Mouse (Mus musculus) urinary bladder, postnatal 14 days (tissue): Measurements from ENCODE around the gene Gbx1.
"Not testable (repeated sequence)": the region's sequence is repeated elsewhere in the genome, so short reads cannot be mapped to it uniquely, and the experiment has no call there.

ENCODE experiments used
- DNase-seq: peaks from one replicate; pipeline ENCODE4 v3.0.0; 2021; ENCODE audit warnings: low spot score

Gbx1 gene

GRCm38 (mm10) chr5:24526889-24527230, at the start of gene Gbx1:
Gbx1 (minus strand) TSS chr5:24527202.
- DNase-seq: peak; percentile 39

- DNase-seq: peak; percentile 35
These were observed 49.8 kb upstream of the Gbx1 start for GRCm38 (mm10) chr5:24576801-24577182.

GRCm38 (mm10) chr5:24575948-24576347, 48.9 kb upstream of the Gbx1 start:
- no peak for DNase-seq

- DNase-seq: no peak
These were observed 29.7 kb upstream of the Gbx1 start, which contains the start of gene 4931409K22Rik for GRCm38 (mm10) chr5:24556709-24557108. 4931409K22Rik (minus strand) TSS chr5:24556809.

GRCm38 (mm10) chr5:24555335-24555734, 28.3 kb upstream of the Gbx1 start:
- not testable (repeated sequence) for DNase-seq

- no peak for DNase-seq
These were observed 26.7 kb upstream of the Gbx1 start for GRCm38 (mm10) chr5:24553621-24554244.

GRCm38 (mm10) chr5:24551317-24551688, 24.3 kb upstream of the Gbx1 start:
- no peak for DNase-seq

- peak; percentile 53 for DNase-seq
These were observed 23.8 kb upstream of the Gbx1 start for GRCm38 (mm10) chr5:24550598-24551316.

GRCm38 (mm10) chr5:24542643-24543042, 15.6 kb upstream of the Gbx1 start:
- no peak for DNase-seq

GRCm38 (mm10) chr5:24541144-24541569, 14.2 kb upstream of the Gbx1 start:
- no peak for DNase-seq

- DNase-seq: peak; percentile 70
These were observed 13.6 kb upstream of the Gbx1 start, which contains the start of gene Asb10 for GRCm38 (mm10) chr5:24540387-24541143. Asb10 (minus strand) TSS chr5:24540978.

- no peak for DNase-seq
These were observed 12.7 kb upstream of the Gbx1 start for GRCm38 (mm10) chr5:24539571-24540296.

- no peak for DNase-seq
These were observed 10.6 kb upstream of the Gbx1 start for GRCm38 (mm10) chr5:24537618-24538017.

- DNase-seq: no peak
These were observed 9.5 kb upstream of the Gbx1 start for GRCm38 (mm10) chr5:24536511-24536910.

GRCm38 (mm10) chr5:24535731-24536130, 8.7 kb upstream of the Gbx1 start:
- DNase-seq: no peak

GRCm38 (mm10) chr5:24534292-24534691, 7.3 kb upstream of the Gbx1 start:
- no peak for DNase-seq

GRCm38 (mm10) chr5:24533391-24533790, 6.4 kb upstream of the Gbx1 start:
- DNase-seq: no peak

- peak; percentile 93 for DNase-seq
These were observed 3.2 kb upstream of the Gbx1 start for GRCm38 (mm10) chr5:24530042-24530689.

GRCm38 (mm10) chr5:24527780-24528179, 778 bp upstream of the Gbx1 start:
- no peak for DNase-seq

- no peak for DNase-seq
These were observed 663 bp downstream of the Gbx1 start for GRCm38 (mm10) chr5:24526190-24526888.
